Mouse (Mus musculus) embryonic facial prominence, embryonic 15.5 days (tissue): ENCODE data around the gene Tmem150c. TPM values are rescaled to one million over a fixed set of nuclear protein-coding genes. Genes with fewer than 3 reads are reported as not detected.

Experiments
- ATAC-seq: fragments of 200-750 bp; cut with Nextera tagmentation; 2 replicates; pipeline ENCODE4 v1.8.0; 2017; ENCODE audit warnings: low read depth, moderate TSS enrichment; ENCODE audit not compliant: insufficient number of reproducible peaks, low FRiP score, low TSS enrichment
- H3K27ac ChIP-seq: fragments of 300-500 bp; sonication (generic); replicated peaks from 2 replicates; pipeline ENCODE4 v1.5.1; 2015; ENCODE audit warnings: mild to moderate bottlenecking, inconsistent platforms
- H3K27me3 ChIP-seq: fragments of 300-500 bp; sonication (generic); 2 replicates; pipeline ENCODE4 v1.6.1; 2015; ENCODE audit warnings: inconsistent platforms
- H3K36me3 ChIP-seq: fragments of 300-500 bp; sonication (generic); 2 replicates; pipeline ENCODE4 v1.6.1; 2015; ENCODE audit warnings: mild to moderate bottlenecking, inconsistent platforms
- H3K4me1 ChIP-seq: fragments of 300-500 bp; sonication (generic); 2 replicates; pipeline ENCODE4 v1.6.1; 2015; ENCODE audit warnings: inconsistent platforms
- H3K4me2 ChIP-seq: fragments of 300-500 bp; sonication (generic); replicated peaks from 2 replicates; pipeline ENCODE4 v1.6.1; 2015; ENCODE audit warnings: mild to moderate bottlenecking, inconsistent platforms
- H3K4me3 ChIP-seq: fragments of 300-500 bp; sonication (generic); replicated peaks from 2 replicates; pipeline ENCODE4 v1.5.1; 2015; ENCODE audit warnings: mild to moderate bottlenecking, inconsistent platforms
- H3K9ac ChIP-seq: fragments of 300-500 bp; sonication (generic); 2 replicates; pipeline ENCODE4 v1.6.1; 2015; ENCODE audit warnings: inconsistent platforms
- H3K9me3 ChIP-seq: fragments of 300-500 bp; sonication (generic); replicated peaks from 2 replicates; pipeline ENCODE4 v1.6.1; 2016; ENCODE audit warnings: inconsistent platforms
- WGBS: fragments of 180-500 bp; shearing (Covaris S2); methylation state at CpG from one replicate; pipeline ENCODE4 v1.1.7; 2015; 5-methylcytosine and 5-hydroxymethylcytosine counted together
- polyA plus RNA-seq: library from polyadenylated mRNA; unstranded; fragments of >200 nt; fragmentation: Nextera tagmentation; extraction: Ambion mirVana; gene quantifications from 2 replicates; pipeline ENCODE4 v1.2.1, GENCODE M21; 2015

The Tmem150c gene
- polyA plus RNA-seq, 1 experiment from 2014 or later = 6.2 TPM

- Histone ChIP-seq H3K9ac (no peak overlapping the region), H3K4me1 (no peaks in the 10 kb centered on the region), H3K27ac (no peak overlapping the region; the same call in 1 of the 2 replicates), H3K4me2 (no peak overlapping the region), H3K27me3 (no peaks in the 10 kb centered on the region), H3K9me3 (no peaks in the 10 kb centered on the region), H3K4me3 (no peak overlapping the region), H3K36me3 (no peaks in the 10 kb centered on the region)
- no peak for ATAC-seq
- 62% methylated on average over 3 of the region's 3 CpGs for WGBS
These were observed 27.7 kb upstream of the Tmem150c start for GRCm38 (mm10) chr5:100187035-100187901.

DNA sequence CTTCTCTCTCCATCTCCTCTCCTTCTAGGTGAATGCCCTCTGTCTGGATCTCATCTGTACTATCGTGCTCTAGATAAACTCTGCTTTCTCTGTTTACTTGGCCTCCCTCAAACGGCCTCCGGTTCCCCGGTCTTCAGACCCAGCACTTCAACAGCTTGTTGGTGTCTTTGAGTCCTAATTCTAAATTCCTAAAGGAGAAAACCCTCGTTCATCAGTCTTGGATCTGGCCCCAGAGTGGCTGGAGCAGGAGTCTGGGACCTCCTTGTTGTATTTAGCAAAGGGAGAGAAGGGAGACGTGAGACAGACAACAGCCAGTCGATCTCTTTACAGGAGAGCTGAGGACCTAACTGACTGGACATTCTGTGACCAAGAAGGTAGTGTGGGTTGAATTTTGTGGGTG is 27.0 kb upstream of the Tmem150c start:
- no peak overlapping the region for H3K27ac ChIP-seq
- 57% methylated on average over 7 of the region's 7 CpGs for WGBS
- ATAC-seq = no peak

DNA sequence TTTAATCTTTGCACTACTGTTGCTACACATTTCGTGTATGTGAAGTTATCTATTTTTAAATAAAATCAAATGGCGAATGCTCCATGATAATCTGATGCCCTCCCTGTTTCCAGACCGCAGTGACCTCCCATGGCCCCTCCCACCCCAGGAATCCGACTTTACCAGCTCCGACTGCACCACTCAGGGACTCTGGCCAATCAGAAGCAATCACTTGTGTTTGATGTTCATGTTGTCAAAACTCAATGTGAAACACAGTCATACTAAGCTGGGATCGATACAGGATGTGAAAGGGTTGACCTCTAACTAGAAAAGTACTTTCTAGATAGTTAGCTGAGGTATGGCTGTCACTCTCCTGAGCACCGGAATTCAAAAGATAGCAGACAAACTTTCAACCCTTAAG is 26.3 kb upstream of the Tmem150c start:
- Histone ChIP-seq H3K9ac (no peak overlapping the region), H3K9me3 (no peaks in the 10 kb centered on the region), H3K27me3 (no peaks in the 10 kb centered on the region), H3K4me2 (no peak overlapping the region), H3K36me3 (no peaks in the 10 kb centered on the region), H3K4me1 (0 out of 2 replicates have a peak, but pooled peaks cover 3% of the 10 kb centered on the region), H3K4me3 (no peak overlapping the region), H3K27ac (no peak overlapping the region)
- 16% methylated on average over 7 of the region's 7 CpGs for WGBS
- no peak for ATAC-seq

More for the DNA sequence above, 27.0 kb upstream of the Tmem150c start:
- H3K4me1 ChIP-seq = 0 out of 2 replicates have a peak, but pooled peaks cover under 1% of the 10 kb centered on the region
- no peaks in the 10 kb centered on the region for H3K9me3 ChIP-seq
- H3K9ac ChIP-seq = no peak overlapping the region
- no peak overlapping the region for H3K4me3 ChIP-seq
- H3K36me3 ChIP-seq = no peaks in the 10 kb centered on the region
- no peaks in the 10 kb centered on the region for H3K27me3 ChIP-seq
- no peak overlapping the region for H3K4me2 ChIP-seq

- Histone ChIP-seq H3K27me3 (no peaks in the 10 kb centered on the region), H3K4me3 (no peak overlapping the region), H3K9ac (no peak overlapping the region), H3K9me3 (no peaks in the 10 kb centered on the region), H3K4me1 (0 out of 2 replicates have a peak, but pooled peaks cover 3% of the 10 kb centered on the region), H3K4me2 (no peak overlapping the region), H3K27ac (no peak overlapping the region), H3K36me3 (no peaks in the 10 kb centered on the region)
- WGBS = 44% methylated on average over 1 of the region's 1 CpGs
- ATAC-seq = no peak
These were observed 21.4 kb upstream of the Tmem150c start for GRCm38 (mm10) chr5:100181011-100181410.

DNA sequence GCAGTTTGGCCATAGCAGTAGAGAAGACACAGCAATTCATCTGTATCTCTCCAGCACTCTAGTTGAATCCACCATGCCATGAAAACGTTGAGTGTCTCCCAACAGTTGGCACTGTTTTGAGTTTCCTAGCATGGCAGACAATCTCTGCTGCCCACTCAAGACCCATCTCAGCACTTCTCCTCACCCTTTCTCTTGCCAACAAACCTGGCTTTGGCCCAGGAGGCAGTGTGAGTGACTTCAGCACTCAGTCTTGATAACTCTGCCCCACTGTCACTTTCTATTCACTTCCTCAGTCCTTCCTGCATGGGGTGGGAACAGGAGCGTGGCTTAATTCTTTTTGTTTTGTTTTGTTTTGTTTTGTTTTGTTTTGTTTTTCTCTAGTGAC is 19.2 kb upstream of the Tmem150c start:
- H3K9ac ChIP-seq = no peak overlapping the region
- no peaks in the 10 kb centered on the region for H3K9me3 ChIP-seq
- no peak for ATAC-seq
- no peaks in the 10 kb centered on the region for H3K27me3 ChIP-seq
- WGBS = 73% methylated on average over 2 of the region's 2 CpGs
- H3K27ac ChIP-seq = no peak overlapping the region
- no peak overlapping the region for H3K4me3 ChIP-seq
- H3K4me1 ChIP-seq = 0 out of 2 replicates have a peak, but pooled peaks cover 3% of the 10 kb centered on the region
- H3K36me3 ChIP-seq = no peaks in the 10 kb centered on the region
- H3K4me2 ChIP-seq = no peak overlapping the region

DNA sequence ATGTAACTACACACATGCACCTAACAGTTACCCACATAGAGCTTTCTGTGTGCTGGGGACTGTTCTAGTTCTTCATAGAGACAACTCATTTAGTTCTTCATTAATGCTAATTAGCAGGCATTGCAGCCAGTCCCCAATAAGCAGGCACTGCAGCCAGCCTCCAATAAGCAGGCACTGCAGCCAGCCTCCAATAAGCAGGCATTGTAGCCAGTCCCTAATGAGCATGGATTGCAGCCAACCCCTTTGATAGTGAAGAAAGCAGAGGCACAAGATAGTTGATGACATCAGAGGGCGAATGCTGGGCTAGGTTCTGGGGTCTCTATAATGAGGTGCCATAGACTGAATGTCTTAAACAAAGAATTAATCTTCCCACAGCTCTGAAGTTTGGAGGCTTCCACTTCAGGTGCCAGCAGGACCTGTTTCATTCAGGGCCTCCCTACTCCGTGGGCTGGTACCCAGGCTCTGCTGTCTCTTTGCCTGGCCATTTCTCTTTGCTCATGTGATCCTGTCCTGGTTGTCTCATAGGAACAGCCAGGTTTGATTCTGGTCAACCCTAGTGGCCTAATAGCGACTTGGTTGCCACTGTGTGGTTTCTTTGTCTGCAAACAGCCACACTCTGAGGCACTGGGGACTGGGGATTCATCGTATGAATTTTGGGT is 18.6 kb upstream of the Tmem150c start:
- Histone ChIP-seq H3K4me3 (no peak overlapping the region), H3K4me2 (no peak overlapping the region), H3K9ac (no peak overlapping the region), H3K27ac (no peak overlapping the region), H3K9me3 (no peaks in the 10 kb centered on the region), H3K36me3 (no peaks in the 10 kb centered on the region), H3K4me1 (0 out of 2 replicates have a peak, but pooled peaks cover 3% of the 10 kb centered on the region), H3K27me3 (no peaks in the 10 kb centered on the region)
- WGBS = 74% methylated on average over 4 of the region's 4 CpGs
- ATAC-seq = no peak

DNA sequence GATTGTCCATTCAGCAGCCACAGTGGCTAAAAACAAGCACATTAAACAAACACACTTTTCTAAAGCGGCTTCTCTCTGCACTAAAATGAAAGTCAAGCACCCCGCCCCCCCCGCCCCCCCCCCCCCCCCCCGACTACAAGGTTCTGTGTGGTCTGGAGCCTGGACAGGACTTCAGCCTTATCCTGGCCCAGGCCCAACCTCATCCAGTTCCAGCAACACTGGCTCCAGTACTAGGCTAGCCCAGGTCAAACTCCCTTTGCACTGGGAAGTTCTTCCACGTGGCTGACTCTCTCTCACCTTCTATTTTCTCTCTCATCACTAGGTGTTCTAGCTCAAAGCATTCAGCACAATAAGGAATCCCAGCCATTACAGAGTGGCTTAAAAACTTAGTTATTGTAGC is 17.9 kb upstream of the Tmem150c start:
- H3K27ac ChIP-seq = no peak overlapping the region
- no peak for ATAC-seq
- 79% methylated on average over 4 of the region's 5 CpGs for WGBS

DNA sequence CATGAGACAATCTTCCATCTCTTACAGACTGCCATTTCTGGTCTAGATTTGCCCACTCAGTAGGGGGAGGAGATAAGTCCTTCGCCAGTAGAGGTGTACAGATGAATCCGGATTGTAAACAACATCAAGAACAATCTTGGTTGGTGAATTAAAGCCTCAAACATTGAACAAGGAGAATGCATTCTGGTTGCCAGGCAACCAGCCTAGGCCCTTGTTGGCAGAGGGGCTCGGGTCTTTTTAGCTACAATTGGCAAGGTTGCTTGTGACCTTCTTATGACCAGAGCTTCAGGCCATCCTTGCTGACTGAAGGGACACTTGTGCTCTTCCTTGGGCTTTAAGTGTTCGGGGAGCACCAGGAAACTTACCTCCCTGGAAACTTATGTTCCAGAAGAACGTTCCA is 16.5 kb upstream of the Tmem150c start:
- no peak overlapping the region for H3K27ac ChIP-seq
- H3K36me3 ChIP-seq = no peaks in the 10 kb centered on the region
- WGBS = 79% methylated on average over 5 of the region's 5 CpGs
- H3K9ac ChIP-seq = no peak overlapping the region
- H3K4me1 ChIP-seq = no peaks in the 10 kb centered on the region; the same call in 1 of the 2 replicates
- no peak overlapping the region for H3K4me3 ChIP-seq
- H3K4me2 ChIP-seq = no peak overlapping the region
- H3K9me3 ChIP-seq = no peaks in the 10 kb centered on the region
- H3K27me3 ChIP-seq = no peaks in the 10 kb centered on the region
- no peak for ATAC-seq

More for the DNA sequence above, 17.9 kb upstream of the Tmem150c start:
- no peaks in the 10 kb centered on the region for H3K9me3 ChIP-seq
- H3K4me2 ChIP-seq = no peak overlapping the region
- no peak overlapping the region for H3K4me3 ChIP-seq
- no peak overlapping the region for H3K9ac ChIP-seq
- 0 out of 2 replicates have a peak, but pooled peaks cover 3% of the 10 kb centered on the region for H3K4me1 ChIP-seq
- H3K36me3 ChIP-seq = no peaks in the 10 kb centered on the region
- H3K27me3 ChIP-seq = no peaks in the 10 kb centered on the region

GRCm38 (mm10) chr5:100175582-100175981 is 16.0 kb upstream of the Tmem150c start:
- Histone ChIP-seq H3K9ac (no peak overlapping the region), H3K27ac (no peak overlapping the region), H3K27me3 (no peaks in the 10 kb centered on the region), H3K36me3 (no peaks in the 10 kb centered on the region), H3K4me1 (no peaks in the 10 kb centered on the region; the same call in 1 of the 2 replicates), H3K9me3 (no peaks in the 10 kb centered on the region), H3K4me2 (no peak overlapping the region), H3K4me3 (no peak overlapping the region)
- 83% methylated on average over 7 of the region's 7 CpGs for WGBS
- ATAC-seq = no peak

DNA sequence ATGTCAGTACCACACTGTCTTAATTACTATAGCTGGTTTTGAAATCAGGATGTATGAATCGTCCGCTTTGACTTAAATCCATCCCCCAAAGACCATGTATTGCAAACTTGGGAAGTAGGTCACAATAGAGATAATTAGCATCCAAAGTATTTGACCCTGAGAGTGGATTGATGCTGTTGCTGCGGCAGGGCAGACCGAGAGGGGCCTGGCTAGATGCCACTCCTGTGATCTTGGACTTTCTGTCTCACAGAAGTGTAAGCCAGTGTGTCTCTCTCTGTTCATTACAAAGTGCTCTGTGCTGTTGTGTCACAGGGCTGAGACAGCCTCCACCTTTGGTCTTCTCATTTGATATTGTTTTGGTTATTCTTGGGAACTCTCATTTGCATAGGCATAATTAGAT is 12.5 kb upstream of the Tmem150c start:
- no peak overlapping the region for H3K4me3 ChIP-seq
- H3K9ac ChIP-seq = no peak overlapping the region
- H3K9me3 ChIP-seq = no peaks in the 10 kb centered on the region
- no peak for ATAC-seq
- no peaks in the 10 kb centered on the region for H3K27me3 ChIP-seq
- no peaks in the 10 kb centered on the region; the same call in 1 of the 2 replicates for H3K4me1 ChIP-seq
- H3K27ac ChIP-seq = no peak overlapping the region
- WGBS = 58% methylated on average over 4 of the region's 4 CpGs
- no peaks in the 10 kb centered on the region for H3K36me3 ChIP-seq
- H3K4me2 ChIP-seq = no peak overlapping the region

- Histone ChIP-seq H3K36me3 (no peaks in the 10 kb centered on the region), H3K27ac (no peak overlapping the region), H3K4me1 (no peaks in the 10 kb centered on the region), H3K27me3 (no peaks in the 10 kb centered on the region), H3K4me2 (no peak overlapping the region), H3K9ac (no peak overlapping the region), H3K9me3 (no peaks in the 10 kb centered on the region), H3K4me3 (no peak overlapping the region)
- ATAC-seq = no peak
- 46% methylated on average over 14 of the region's 14 CpGs for WGBS
These were observed 7.2 kb upstream of the Tmem150c start for GRCm38 (mm10) chr5:100166591-100167491.
